Mouse (Mus musculus): ENCODE results near the gene Dcp1b. TPM values are rescaled to one million over a fixed set of nuclear protein-coding genes. Genes with fewer than 3 reads are reported as not detected.

The Dcp1b gene
- polyA plus RNA-seq, 1 experiment from 2014 or later: 8.9 TPM

Other genes with a start within 250 kb of the Dcp1b start
- gene Cacna1c, start 21.2 kb downstream of the Dcp1b start, polyA plus RNA-seq (2016; fragmentation: Nextera tagmentation; extraction: Ambion mirVana): 13.8 and 14.2 TPM in 2 replicates
- not detected in 2 replicates for gene Cacna2d4, start 61.3 kb downstream of the Dcp1b start, polyA plus RNA-seq (2016; fragmentation: Nextera tagmentation; extraction: Ambion mirVana)
- 0.18 TPM in 1 of 2 replicates, not detected in the other for gene Lrtm2, start 155.5 kb downstream of the Dcp1b start, polyA plus RNA-seq (2016; fragmentation: Nextera tagmentation; extraction: Ambion mirVana)
- 26.6 and 27.9 TPM in 2 replicates for gene Adipor2, start 242.5 kb downstream of the Dcp1b start, polyA plus RNA-seq (2016; fragmentation: Nextera tagmentation; extraction: Ambion mirVana)

Data from limb, embryonic 12.5 days (tissue).